Mouse (Mus musculus): Measurements from ENCODE around the gene Rps6kc1. TPM values are rescaled to one million over a fixed set of nuclear protein-coding genes. Genes with fewer than 3 reads are reported as not detected.

Rps6kc1 gene
- polyA plus RNA-seq, 1 experiment from 2014 or later = 15.4 TPM

GRCm38 (mm10) chr1:190845419-190845818, 66.2 kb downstream of the Rps6kc1 start:
- H3K9ac ChIP-seq (ENCODE audit: low read depth, low read length) = no peak overlapping the region
- no peak overlapping the region for H3K4me2 ChIP-seq (ENCODE audit: low read depth, low read length)
- no peaks in the 10 kb centered on the region for H3K9me3 ChIP-seq (ENCODE audit: control insufficient read depth, low read length)
- WGBS = 69% methylated on average over 4 of the region's 4 CpGs
- H3K4me1 ChIP-seq (ENCODE audit: control insufficient read depth, insufficient read depth, low read length) = no peaks in the 10 kb centered on the region
- H3K27me3 ChIP-seq (replicated peaks; ENCODE audit: control insufficient read depth, insufficient read depth, low read length) = no peaks in the 10 kb centered on the region
- DNase-seq (ENCODE audit: low spot score) (no peak), ATAC-seq (ENCODE audit: low read depth) (no peak)
- no peak overlapping the region for H3K4me3 ChIP-seq (ENCODE audit: low read depth, low read length)
- no peak overlapping the region for H3K27ac ChIP-seq (replicated peaks; ENCODE audit: low read depth, low read length)
- H3K36me3 ChIP-seq (ENCODE audit: control insufficient read depth, insufficient read depth, low read length) = peaks cover 46% of the 10 kb centered on the region

- H3K36me3 ChIP-seq (ENCODE audit: control insufficient read depth, insufficient read depth, low read length) = peaks cover 47% of the 10 kb centered on the region
- H3K4me2 ChIP-seq (ENCODE audit: low read depth, low read length) = no peak overlapping the region
- ATAC-seq (ENCODE audit: low read depth) = no peak
- no peak overlapping the region for H3K9ac ChIP-seq (ENCODE audit: low read depth, low read length)
- H3K4me3 ChIP-seq (ENCODE audit: low read depth, low read length) = no peak overlapping the region
- 83% methylated on average over 11 of the region's 11 CpGs for WGBS
- no peaks in the 10 kb centered on the region for H3K9me3 ChIP-seq (ENCODE audit: control insufficient read depth, low read length)
- no peak for DNase-seq (ENCODE audit: low spot score)
- no peaks in the 10 kb centered on the region for H3K4me1 ChIP-seq (ENCODE audit: control insufficient read depth, insufficient read depth, low read length)
- no peak overlapping the region for H3K27ac ChIP-seq (replicated peaks; ENCODE audit: low read depth, low read length)
- no peaks in the 10 kb centered on the region for H3K27me3 ChIP-seq (replicated peaks; ENCODE audit: control insufficient read depth, insufficient read depth, low read length)
Observed at GRCm38 (mm10) chr1:190844356-190844755, 67.2 kb downstream of the Rps6kc1 start.

- H3K9ac ChIP-seq (ENCODE audit: low read depth, low read length) = no peak overlapping the region
- no peak overlapping the region for H3K4me2 ChIP-seq (ENCODE audit: low read depth, low read length)
- H3K27ac ChIP-seq (replicated peaks; ENCODE audit: low read depth, low read length) = no peak overlapping the region
- no peak for DNase-seq (ENCODE audit: low spot score)
- H3K27me3 ChIP-seq (replicated peaks; ENCODE audit: control insufficient read depth, insufficient read depth, low read length) = no peaks in the 10 kb centered on the region
- no peaks in the 10 kb centered on the region for H3K4me1 ChIP-seq (ENCODE audit: control insufficient read depth, insufficient read depth, low read length)
- no peak for ATAC-seq (ENCODE audit: low read depth)
- H3K36me3 ChIP-seq (ENCODE audit: control insufficient read depth, insufficient read depth, low read length) = peaks cover 16% of the 10 kb centered on the region; the same call in 1 of the 2 replicates
- 88% methylated on average over 2 of the region's 2 CpGs for WGBS
- no peak overlapping the region for H3K4me3 ChIP-seq (ENCODE audit: low read depth, low read length)
- no peaks in the 10 kb centered on the region for H3K9me3 ChIP-seq (ENCODE audit: control insufficient read depth, low read length)
Observed at GRCm38 (mm10) chr1:190836046-190836445, 75.5 kb downstream of the Rps6kc1 start.

DNA sequence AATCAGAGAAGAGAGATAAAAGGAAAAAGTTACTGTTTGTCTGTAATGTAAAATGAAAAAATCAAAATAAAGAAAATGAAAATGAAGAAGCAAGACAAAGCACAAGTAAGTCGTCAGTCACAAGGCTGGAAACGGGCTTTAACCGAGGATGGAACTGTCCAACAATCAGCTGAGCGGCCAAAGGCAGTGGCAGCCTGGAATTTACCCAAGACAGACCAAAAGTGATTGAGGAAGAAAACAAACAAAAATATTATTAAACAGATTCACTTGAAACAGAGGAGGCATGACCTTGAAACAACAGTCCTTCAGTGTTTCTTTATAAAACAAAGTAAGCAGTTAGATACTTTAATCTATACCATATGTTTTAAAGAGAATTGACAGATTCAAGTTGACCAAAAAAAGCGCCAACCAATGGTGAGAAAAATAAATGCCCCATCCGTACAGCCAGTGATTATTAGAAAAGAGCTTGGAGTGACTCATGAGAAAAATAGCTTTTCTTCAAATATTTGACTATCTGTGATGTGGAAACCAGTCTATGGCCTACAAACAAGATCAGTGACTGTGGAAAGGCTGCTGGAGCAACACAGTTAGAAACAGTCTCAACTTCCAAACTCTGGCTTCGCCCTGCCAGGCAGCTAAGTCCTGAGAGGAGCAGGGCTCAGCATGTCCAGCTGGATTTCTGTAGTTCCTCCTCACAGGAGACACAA, 77.2 kb downstream of the Rps6kc1 start:
- no peak overlapping the region for H3K9ac ChIP-seq (ENCODE audit: low read depth, low read length)
- ATAC-seq (ENCODE audit: low read depth) (no peak), DNase-seq (ENCODE audit: low spot score) (no peak)
- no peaks in the 10 kb centered on the region for H3K9me3 ChIP-seq (ENCODE audit: control insufficient read depth, low read length)
- H3K4me1 ChIP-seq (ENCODE audit: control insufficient read depth, insufficient read depth, low read length) = no peaks in the 10 kb centered on the region
- H3K27ac ChIP-seq (replicated peaks; ENCODE audit: low read depth, low read length) = no peak overlapping the region
- 52% methylated on average over 7 of the region's 7 CpGs for WGBS
- no peaks in the 10 kb centered on the region for H3K27me3 ChIP-seq (replicated peaks; ENCODE audit: control insufficient read depth, insufficient read depth, low read length)
- no peak overlapping the region for H3K4me2 ChIP-seq (ENCODE audit: low read depth, low read length)
- H3K4me3 ChIP-seq (ENCODE audit: low read depth, low read length) = no peak overlapping the region
- 0 out of 2 replicates have a peak, but pooled peaks cover 11% of the 10 kb centered on the region for H3K36me3 ChIP-seq (ENCODE audit: control insufficient read depth, insufficient read depth, low read length)

- ATAC-seq (ENCODE audit: low read depth) (no peak), DNase-seq (ENCODE audit: low spot score) (no peak)
- Histone ChIP-seq H3K4me3 (ENCODE audit: low read depth, low read length) (no peak overlapping the region), H3K36me3 (ENCODE audit: control insufficient read depth, insufficient read depth, low read length) (0 out of 2 replicates have a peak, but pooled peaks cover 15% of the 10 kb centered on the region), H3K9ac (ENCODE audit: low read depth, low read length) (no peak overlapping the region), H3K9me3 (ENCODE audit: control insufficient read depth, low read length) (no peaks in the 10 kb centered on the region), H3K27ac (replicated peaks; ENCODE audit: low read depth, low read length) (no peak overlapping the region), H3K4me1 (ENCODE audit: control insufficient read depth, insufficient read depth, low read length) (no peaks in the 10 kb centered on the region), H3K27me3 (replicated peaks; ENCODE audit: control insufficient read depth, insufficient read depth, low read length) (no peaks in the 10 kb centered on the region), H3K4me2 (ENCODE audit: low read depth, low read length) (no peak overlapping the region)
- WGBS = 85% methylated on average over 8 of the region's 8 CpGs
Observed at GRCm38 (mm10) chr1:190832965-190833630, 78.5 kb downstream of the Rps6kc1 start.

GRCm38 (mm10) chr1:190831839-190832497, 79.6 kb downstream of the Rps6kc1 start:
- no peak overlapping the region for H3K4me2 ChIP-seq (ENCODE audit: low read depth, low read length)
- ATAC-seq (ENCODE audit: low read depth) (no peak), DNase-seq (ENCODE audit: low spot score) (peak; percentile 68)
- no peaks in the 10 kb centered on the region for H3K4me1 ChIP-seq (ENCODE audit: control insufficient read depth, insufficient read depth, low read length)
- no peak overlapping the region for H3K27ac ChIP-seq (replicated peaks; ENCODE audit: low read depth, low read length)
- 0 out of 2 replicates have a peak, but pooled peaks cover 12% of the 10 kb centered on the region for H3K36me3 ChIP-seq (ENCODE audit: control insufficient read depth, insufficient read depth, low read length)
- H3K27me3 ChIP-seq (replicated peaks; ENCODE audit: control insufficient read depth, insufficient read depth, low read length) = no peaks in the 10 kb centered on the region
- H3K9me3 ChIP-seq (ENCODE audit: control insufficient read depth, low read length) = no peaks in the 10 kb centered on the region
- WGBS = 57% methylated on average over 10 of the region's 10 CpGs
- no peak overlapping the region for H3K4me3 ChIP-seq (ENCODE audit: low read depth, low read length)
- H3K9ac ChIP-seq (ENCODE audit: low read depth, low read length) = no peak overlapping the region

DNA sequence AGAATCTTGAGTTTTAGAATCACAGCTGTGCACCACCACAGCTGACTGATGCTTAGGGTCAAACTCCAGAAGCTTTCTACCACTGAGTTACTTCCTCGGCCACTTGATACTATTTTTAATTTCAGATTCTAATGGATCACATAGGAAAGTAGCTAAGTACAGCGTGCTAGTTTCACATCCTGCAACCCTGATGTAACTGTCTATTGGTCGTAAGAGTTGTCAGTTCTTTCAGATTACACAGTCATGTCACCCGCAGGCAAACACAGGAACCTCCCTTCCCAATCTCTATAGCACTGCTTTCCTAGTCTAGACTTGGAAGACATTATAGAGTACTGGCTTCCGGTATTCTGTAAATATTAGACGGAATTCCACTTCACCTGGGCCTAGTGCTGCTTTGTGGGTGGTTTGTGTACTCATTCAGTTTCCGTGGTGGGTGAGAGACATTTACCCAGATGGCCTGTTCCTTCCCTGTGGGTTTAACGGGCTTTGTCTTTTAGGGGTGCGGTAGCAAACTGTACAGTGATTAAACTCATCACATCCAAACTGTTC, 85.0 kb downstream of the Rps6kc1 start:
- no peaks in the 10 kb centered on the region for H3K9me3 ChIP-seq (ENCODE audit: control insufficient read depth, low read length)
- no peak overlapping the region for H3K4me3 ChIP-seq (ENCODE audit: low read depth, low read length)
- H3K4me1 ChIP-seq (ENCODE audit: control insufficient read depth, insufficient read depth, low read length) = no peaks in the 10 kb centered on the region
- no peak overlapping the region for H3K9ac ChIP-seq (ENCODE audit: low read depth, low read length)
- 86% methylated on average over 9 of the region's 9 CpGs for WGBS
- H3K27ac ChIP-seq (replicated peaks; ENCODE audit: low read depth, low read length) = no peak overlapping the region
- H3K27me3 ChIP-seq (replicated peaks; ENCODE audit: control insufficient read depth, insufficient read depth, low read length) = no peaks in the 10 kb centered on the region
- 0 out of 2 replicates have a peak, but pooled peaks cover 5% of the 10 kb centered on the region for H3K36me3 ChIP-seq (ENCODE audit: control insufficient read depth, insufficient read depth, low read length)
- H3K4me2 ChIP-seq (ENCODE audit: low read depth, low read length) = no peak overlapping the region
- DNase-seq (ENCODE audit: low spot score) = no peak
- ATAC-seq (ENCODE audit: low read depth) = no peak

DNA sequence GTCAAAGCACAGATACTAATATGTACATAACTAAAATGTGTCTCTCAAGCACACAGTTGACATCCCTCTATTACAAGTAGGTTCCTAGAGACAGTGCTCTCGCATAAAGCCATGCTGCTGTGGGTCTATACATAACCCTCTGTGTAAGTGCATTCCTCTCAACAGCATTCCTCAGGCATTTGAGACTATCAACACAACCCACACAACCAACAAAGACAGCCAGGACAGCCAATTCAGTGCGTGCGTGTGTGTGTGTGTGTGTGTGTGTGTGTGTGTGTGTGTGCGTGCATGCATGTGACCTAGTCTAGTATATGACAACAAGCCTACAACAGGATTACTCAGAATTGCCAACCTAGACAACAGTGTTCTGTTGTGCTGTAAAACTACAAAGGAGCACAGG, 87.8 kb downstream of the Rps6kc1 start:
- Histone ChIP-seq H3K27ac (replicated peaks; ENCODE audit: low read depth, low read length) (no peak overlapping the region), H3K36me3 (ENCODE audit: control insufficient read depth, insufficient read depth, low read length) (0 out of 2 replicates have a peak, but pooled peaks cover under 1% of the 10 kb centered on the region), H3K9me3 (ENCODE audit: control insufficient read depth, low read length) (no peaks in the 10 kb centered on the region), H3K4me3 (ENCODE audit: low read depth, low read length) (no peak overlapping the region), H3K27me3 (replicated peaks; ENCODE audit: control insufficient read depth, insufficient read depth, low read length) (no peaks in the 10 kb centered on the region), H3K9ac (ENCODE audit: low read depth, low read length) (no peak overlapping the region), H3K4me1 (ENCODE audit: control insufficient read depth, insufficient read depth, low read length) (no peaks in the 10 kb centered on the region), H3K4me2 (ENCODE audit: low read depth, low read length) (no peak overlapping the region)
- DNase-seq (ENCODE audit: low spot score) (no peak), ATAC-seq (ENCODE audit: low read depth) (no peak)
- WGBS = 81% methylated on average over 4 of the region's 4 CpGs

All from embryonic facial prominence, embryonic 14.5 days (tissue).